Mouse (Mus musculus) adrenal gland, adult (tissue): ENCODE data around the gene Olfr827.

ENCODE experiments used
- DNase-seq, 2 experiments: peaks; one replicate each; pipeline ENCODE4 v3.0.0; 2022 to 2023; ENCODE audit warnings: low spot score in 1 of 2; ENCODE audit not compliant: inconsistent age in 2 of 2

Olfr827 gene

GRCm38 (mm10) chr10:130214303-130214702, at the start of gene Olfr827:
Gene Olfr827 (minus strand): TSS chr10:130214403.
- peak in 1 of 2 experiments; percentile 8 for DNase-seq

GRCm38 (mm10) chr10:130263203-130263602, 49.0 kb upstream of the Olfr827 start:
- DNase-seq = no peak

- peak; percentile 23 to 67 for DNase-seq
These were observed 45.3 kb upstream of the Olfr827 start for GRCm38 (mm10) chr10:130259483-130259882.

GRCm38 (mm10) chr10:130244271-130244670, 30.1 kb upstream of the Olfr827 start:
- DNase-seq = no peak

- no peak for DNase-seq
These were observed 24.4 kb upstream of the Olfr827 start for GRCm38 (mm10) chr10:130238318-130239209.

GRCm38 (mm10) chr10:130234576-130234975, 20.4 kb upstream of the Olfr827 start:
- no peak for DNase-seq

GRCm38 (mm10) chr10:130232117-130232516, 17.9 kb upstream of the Olfr827 start:
- DNase-seq = no peak

- peak in 1 of 2 experiments; percentile 50 for DNase-seq
These were observed 15.4 kb upstream of the Olfr827 start for GRCm38 (mm10) chr10:130229584-130229983.

- DNase-seq = peak; percentile 40 to 80
These were observed 14.0 kb upstream of the Olfr827 start for GRCm38 (mm10) chr10:130228246-130228645.

GRCm38 (mm10) chr10:130225034-130225433, 10.8 kb upstream of the Olfr827 start:
- no peak for DNase-seq

GRCm38 (mm10) chr10:130184086-130184485, 30.1 kb downstream of the Olfr827 start, which contains the start of gene Olfr826:
Gene Olfr826 (minus strand): TSS chr10:130184186.
- DNase-seq = no peak

GRCm38 (mm10) chr10:130166666-130167065, 47.5 kb downstream of the Olfr827 start, which contains the start of gene Olfr825:
Gene Olfr825 (minus strand): TSS chr10:130166766.
- DNase-seq = no peak

- no peak for DNase-seq
These were observed 49.0 kb downstream of the Olfr827 start for GRCm38 (mm10) chr10:130165196-130165595.
